Mouse (Mus musculus): Measurements from ENCODE around the gene Fn3k. TPM values are rescaled to one million over a fixed set of nuclear protein-coding genes. Genes with fewer than 3 reads are reported as not detected.

The Fn3k gene
- polyA plus RNA-seq (2012; rRNA removed) = 0.79 and 1.00 TPM in 2 replicates

DNA sequence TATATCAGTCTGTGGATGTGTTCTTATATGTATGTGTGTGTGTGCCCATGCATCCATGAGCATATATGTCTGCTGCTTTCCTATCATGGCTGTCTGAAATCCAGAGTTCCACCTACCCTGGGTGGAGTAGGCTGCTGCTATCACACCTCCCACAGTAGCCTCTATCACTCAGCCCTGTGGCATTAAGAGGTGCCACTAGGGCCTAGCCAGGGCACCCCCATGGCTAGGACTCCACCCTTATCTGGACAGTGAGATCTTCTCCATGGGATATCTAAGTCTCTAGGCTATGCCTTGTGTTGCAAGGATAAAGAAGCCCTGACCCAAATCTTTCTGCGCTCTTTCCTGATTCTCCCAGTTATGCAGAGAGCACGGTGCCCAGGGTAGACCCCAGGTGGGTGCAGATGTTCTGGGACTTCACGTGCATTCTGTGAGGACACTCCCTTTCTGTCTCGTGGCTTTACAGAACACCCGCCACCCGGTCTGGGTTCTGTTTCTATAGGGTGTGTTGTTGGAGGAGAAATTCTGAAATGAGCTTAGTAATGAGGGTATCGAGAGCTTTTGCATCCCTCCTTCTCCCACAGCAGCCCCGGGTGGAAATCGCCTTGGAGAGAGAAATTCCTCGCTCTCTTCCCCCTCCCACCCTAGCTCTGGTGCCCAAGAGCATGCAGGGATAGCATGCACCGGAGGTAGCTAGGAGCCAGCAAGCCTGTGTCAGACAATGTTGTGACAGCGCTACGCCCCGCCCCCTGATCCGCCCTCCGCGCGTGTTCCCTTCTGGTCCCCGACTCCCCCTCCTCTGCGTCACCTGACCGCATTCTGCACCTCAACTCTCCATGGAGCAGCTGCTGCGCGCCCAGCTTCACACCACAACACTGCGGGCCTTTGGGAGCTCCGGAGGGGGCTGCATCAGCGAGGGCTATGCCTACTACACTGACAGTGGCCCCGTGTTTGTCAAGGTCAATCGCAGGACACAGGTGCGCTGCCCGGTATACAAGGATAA lies at the start of gene Fn3k:
Gene Fn3k, plus strand, starts transcription at position 758 of the 1,000 bp plus-strand sequence.

DNA sequence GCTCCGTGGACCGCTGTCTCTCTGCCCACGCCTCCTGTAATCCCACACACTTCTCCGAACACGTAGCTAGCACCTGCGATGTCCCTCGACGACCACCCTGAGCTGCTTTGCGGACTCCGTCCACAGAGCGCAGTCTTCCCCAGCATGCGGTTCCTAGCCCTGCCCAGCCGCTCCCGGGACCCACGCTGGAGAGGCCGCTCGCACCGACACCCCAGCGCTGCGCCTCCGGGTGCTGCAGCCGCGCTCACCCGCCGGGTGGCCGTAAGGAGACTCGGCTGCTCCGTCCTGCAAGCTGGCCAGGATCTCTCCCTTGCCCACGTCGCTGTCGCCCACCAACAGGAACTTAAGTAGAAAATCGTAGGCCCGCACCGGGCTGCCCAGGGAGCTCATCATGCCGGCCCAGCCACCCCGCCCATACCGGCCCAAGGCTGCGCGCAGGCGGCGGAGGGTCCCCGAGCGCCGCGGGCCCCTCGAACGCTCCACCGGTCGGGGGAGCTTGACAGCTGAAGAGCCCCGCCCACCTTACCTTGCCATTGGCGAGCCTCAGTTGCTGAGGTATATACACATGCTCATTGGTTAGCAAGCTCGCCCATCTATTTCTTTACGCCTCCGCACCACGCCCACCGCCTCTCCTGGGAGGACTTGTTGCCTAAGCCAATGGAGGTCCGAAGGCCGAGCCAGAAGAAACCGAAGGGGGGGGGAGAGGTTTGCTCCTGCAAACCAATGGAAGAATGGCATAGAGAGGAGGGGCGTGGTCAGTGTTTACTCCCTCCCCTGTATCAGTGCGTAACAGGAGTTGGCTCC lies 46.8 kb upstream of the Fn3k start, which contains the start of gene Rab40b:
Gene Rab40b, minus strand, starts transcription at position 502 of the 804 bp plus-strand sequence.

DNA sequence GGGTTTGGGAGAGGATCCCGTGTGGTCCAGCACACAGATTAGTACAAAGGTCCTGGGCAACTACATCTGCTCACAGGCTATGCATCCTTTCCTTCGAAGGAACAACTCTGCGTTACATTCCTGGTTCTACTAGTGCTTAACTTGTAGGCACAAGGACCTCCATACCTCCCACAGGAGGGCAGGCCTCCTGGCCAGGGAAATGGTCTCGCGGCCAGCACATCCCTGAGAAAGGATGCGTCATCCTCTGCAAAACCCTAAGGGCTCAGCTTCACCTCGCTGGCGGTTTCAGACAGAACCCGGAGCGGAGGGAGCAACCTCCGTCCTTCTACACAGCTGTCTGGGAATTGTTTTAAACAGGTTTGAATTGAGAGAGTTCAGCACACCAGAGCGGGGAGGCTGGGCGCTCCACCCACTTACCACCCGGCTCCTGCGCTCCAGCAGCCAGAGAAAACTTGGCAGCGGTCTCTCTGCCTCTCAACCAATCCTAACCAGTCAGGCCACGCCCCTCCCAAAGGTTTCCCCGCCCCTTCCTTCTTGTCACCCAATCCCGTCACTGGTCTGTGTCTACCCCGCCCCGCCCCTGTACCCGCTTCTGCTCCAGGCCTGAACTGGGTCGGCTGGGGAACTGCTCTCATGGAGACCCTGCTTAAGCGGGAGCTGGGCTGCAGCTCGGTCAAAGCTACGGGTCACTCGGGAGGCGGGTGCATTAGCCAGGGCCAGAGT lies 13.7 kb upstream of the Fn3k start, which contains the start of gene Fn3krp:
Gene Fn3krp, plus strand, starts transcription at position 572 of the 723 bp plus-strand sequence.

DNA sequence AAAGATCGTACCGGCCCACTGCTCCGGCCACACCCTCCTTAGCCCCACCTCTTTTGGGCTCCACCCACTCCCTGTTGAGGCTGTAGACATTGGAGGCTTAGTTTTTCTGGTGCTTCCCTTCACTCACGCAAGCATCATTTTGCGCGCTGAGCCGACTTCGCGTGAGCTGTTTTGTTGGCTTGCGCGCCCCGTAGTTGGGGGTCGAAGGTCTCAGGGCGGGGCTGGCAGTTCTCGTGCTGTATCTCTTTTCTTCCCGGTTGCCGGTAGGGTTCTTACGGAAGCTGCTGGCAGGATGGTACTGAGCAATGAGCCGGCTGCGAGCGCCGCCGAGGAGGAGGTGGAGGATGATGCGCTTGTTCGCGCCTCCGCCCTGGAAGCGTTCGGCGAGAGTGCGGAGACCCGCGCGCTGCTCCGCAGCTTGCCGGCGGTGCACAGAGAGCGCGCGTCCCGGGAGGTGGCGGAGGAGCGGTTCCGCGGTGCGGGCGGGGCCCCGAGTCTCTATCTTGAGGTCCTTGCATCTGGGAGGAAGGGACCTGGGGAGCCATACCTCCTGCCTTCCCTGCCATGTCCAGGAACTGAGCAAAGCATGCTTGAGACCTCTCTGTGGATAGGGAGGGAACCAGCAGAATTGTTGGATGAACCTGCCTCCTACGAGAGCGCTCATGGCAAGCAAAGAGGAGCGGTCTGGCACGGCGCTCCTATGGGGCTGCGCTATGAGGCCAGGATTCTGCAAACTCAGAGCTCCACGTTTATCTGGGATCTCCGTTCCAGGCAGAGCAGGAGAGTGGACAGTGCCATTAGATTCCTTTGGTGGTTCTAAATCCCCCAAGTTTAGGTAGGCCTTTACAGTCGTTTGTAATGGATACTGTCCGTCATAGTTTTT lies 17.3 kb downstream of the Fn3k start, which contains the start of gene Tbcd:
Gene Tbcd, plus strand, starts transcription at position 197 of the 883 bp plus-strand sequence.

Other genes with a start within 250 kb of the Fn3k start
- gene Hexdc, start 230.5 kb upstream of the Fn3k start, polyA plus RNA-seq (2012; rRNA removed) = 8.6 and 10.0 TPM in 2 replicates
- 7.9 and 11.5 TPM in 2 replicates for gene Ogfod3, start 230.2 kb upstream of the Fn3k start, polyA plus RNA-seq (2012; rRNA removed)
- 10.2 and 10.3 TPM in 2 replicates for gene Cybc1, start 205.6 kb upstream of the Fn3k start, polyA plus RNA-seq (2012; rRNA removed)
- gene Narf, start 197.7 kb upstream of the Fn3k start, polyA plus RNA-seq (2012; rRNA removed) = 12.5 and 16.9 TPM in 2 replicates
- gene Foxk2, start 174.9 kb upstream of the Fn3k start, polyA plus RNA-seq (2012; rRNA removed) = 17.9 and 23.9 TPM in 2 replicates
- 15.7 and 16.0 TPM in 2 replicates for gene Wdr45b, start 80.5 kb upstream of the Fn3k start, polyA plus RNA-seq (2012; rRNA removed)
- 1.3 and 1.7 TPM in 2 replicates for gene Rab40b, start 46.7 kb upstream of the Fn3k start, polyA plus RNA-seq (2012; rRNA removed)
- gene Fn3krp, start 13.5 kb upstream of the Fn3k start, polyA plus RNA-seq (2012; rRNA removed) = 0.73 and 1.9 TPM in 2 replicates
- gene Tbcd, start 17.0 kb downstream of the Fn3k start, polyA plus RNA-seq (2012; rRNA removed) = 20.4 and 30.0 TPM in 2 replicates
- 4.8 and 6.1 TPM in 2 replicates for gene Zfp750, start 84.4 kb downstream of the Fn3k start, polyA plus RNA-seq (2012; rRNA removed)
- 1.8 and 2.7 TPM in 2 replicates for gene B3gntl1, start 238.2 kb downstream of the Fn3k start, polyA plus RNA-seq (2012; rRNA removed)